Mouse (Mus musculus) Patski (cell line): ENCODE data around the gene Myo7a. TPM values are rescaled to one million over a fixed set of nuclear protein-coding genes. Genes with fewer than 3 reads are reported as not detected.

Source experiments
- ATAC-seq: fragments of 100-300 bp; one replicate; pipeline ENCODE4 v1.8.0; 2021
- CTCF ChIA-PET: fragments of 350-600 bp; sonication (Branson Sonifier 250); formaldehyde crosslinking; loops from one replicate; lab custom pipeline; 2022; ENCODE audit warnings: inconsistent platforms; lab: Charles Lee
- POLR2A ChIA-PET: fragments of 350-600 bp; sonication (Branson Sonifier 250); formaldehyde crosslinking; loops from one replicate; lab custom pipeline; 2022; ENCODE audit warnings: antibody characterized with exemption, inconsistent platforms; lab: Charles Lee
- DNase-seq: peaks from one replicate; pipeline ENCODE4 v3.0.0-alpha.2; 2011; ENCODE audit warnings: low read depth, low spot score
- H3K27me3 ChIP-seq: fragments of 371-371 bp; one replicate; pipeline ENCODE4 v1.5.1; 2021
- CTCF ChIP-seq: fragments of 100-300 bp; IDR thresholded peaks from one replicate; pipeline ENCODE4 v1.5.1; 2021
- in situ Hi-C: fragments of 300-500 bp; cut with MboI; formaldehyde crosslinking; loops from 3 replicates; pipeline ENCODE4 v1.11.1; 2018; ENCODE audit warnings: low pct_unique_long_range_greater_than_20kb, mixed read lengths
- polyA plus RNA-seq: library from polyadenylated mRNA; unstranded; gene quantifications from one replicate; pipeline ENCODE4 v1.2.3, GENCODE M21; 2021

The Myo7a gene
- polyA plus RNA-seq, 1 experiment from 2014 or later = 4.0 TPM

- POLR2A ChIA-PET = no interaction called here
- ATAC-seq (no peak), DNase-seq (no peak)
- CTCF ChIA-PET = no interaction called here
- H3K27me3 ChIP-seq = no peaks in the 10 kb centered on the region
- no peak for TF ChIP-seq CTCF
- in situ Hi-C loops = no loop called here
These were observed 10.5 kb downstream of the Myo7a start for GRCm38 (mm10) chr7:98108636-98109430.

DNA sequence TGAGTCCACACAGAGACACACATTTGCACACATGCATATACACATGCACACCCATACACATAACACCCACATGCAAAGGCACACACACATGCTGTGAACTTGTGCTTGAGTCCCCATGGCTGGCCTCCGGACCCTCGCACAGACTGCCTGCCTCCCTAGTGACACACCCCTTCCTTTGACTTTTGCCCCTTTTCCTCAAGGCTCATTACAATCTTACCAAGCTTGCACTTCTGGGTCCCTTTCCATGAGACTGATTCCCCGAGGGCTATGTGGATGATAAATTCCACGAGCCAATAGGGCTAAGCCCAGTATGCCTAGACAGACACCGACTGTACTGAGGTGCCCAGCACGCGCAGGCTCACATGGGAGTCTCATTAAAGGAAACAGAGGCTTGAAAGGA, 13.1 kb downstream of the Myo7a start:
- ChIA-PET CTCF (no interaction called here), POLR2A (no interaction called here)
- H3K27me3 ChIP-seq = no peaks in the 10 kb centered on the region
- in situ Hi-C loops = no loop called here
- TF ChIP-seq CTCF = no peak
- DNase-seq (no peak), ATAC-seq (no peak)

DNA sequence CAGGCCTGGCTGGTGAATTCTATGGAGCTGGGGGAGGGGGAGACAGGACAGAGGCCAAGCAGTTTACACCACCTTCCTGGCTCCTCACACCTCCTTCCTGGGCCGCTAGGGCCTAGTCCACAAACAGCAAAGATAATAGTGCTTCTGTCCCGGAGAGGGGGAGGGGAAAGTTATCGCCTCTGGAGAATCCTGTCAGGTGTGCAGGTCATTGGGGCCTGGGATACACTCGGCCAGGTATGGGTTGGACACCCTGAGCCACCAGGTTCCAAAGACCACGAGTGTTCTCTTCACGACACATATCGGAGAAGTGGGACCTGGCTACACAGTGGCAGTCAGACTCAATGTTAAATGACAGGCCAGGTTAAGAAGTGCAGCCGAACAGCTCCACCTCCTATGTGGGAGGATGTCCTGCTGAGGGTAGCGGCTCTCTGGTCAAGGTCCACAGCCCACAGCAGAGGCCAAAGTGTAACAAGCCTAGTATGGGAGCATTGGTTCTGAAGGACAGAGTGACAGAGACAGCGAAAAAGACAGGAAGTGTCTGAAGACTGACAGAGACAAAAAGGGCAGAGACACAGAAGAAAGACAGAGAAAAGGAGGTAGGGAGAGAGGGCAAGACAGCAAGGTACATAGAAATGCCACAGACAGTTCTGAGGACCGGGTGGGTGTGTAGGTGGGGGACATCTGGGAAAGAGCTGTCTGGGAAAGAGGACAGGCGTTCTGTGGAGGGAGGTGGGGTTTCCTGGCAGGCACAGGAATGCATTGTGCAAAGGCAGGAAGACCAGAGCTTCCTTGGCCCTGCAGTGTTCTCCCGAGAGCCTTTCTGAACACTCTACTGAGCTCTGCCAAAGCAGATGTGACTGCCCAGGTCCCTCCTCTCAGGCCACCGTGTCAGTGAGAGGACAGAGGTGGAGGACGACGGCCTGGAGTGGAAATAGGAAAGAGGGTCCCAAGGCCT, 14.6 kb downstream of the Myo7a start:
- DNase-seq (no peak), ATAC-seq (no peak)
- CTCF ChIA-PET = interaction anchor here (1.0 to 2.1 kb wide), 4 partner anchors 11 to 86 kb away, joined by 3 to 7 read pairs (median 4); partner anchors contain the start of gene Myo7a
- POLR2A ChIA-PET = interaction anchor here (1.0 kb wide), 1 partner anchor 10 kb away, joined by 3 read pairs; no protein-coding TSS in a partner anchor
- no peaks in the 10 kb centered on the region for H3K27me3 ChIP-seq
- no peak for TF ChIP-seq CTCF
- in situ Hi-C loops = no loop called here

GRCm38 (mm10) chr7:98103942-98104292, 15.4 kb downstream of the Myo7a start:
- no peak for ATAC-seq
- ChIA-PET CTCF (interaction anchor here (0.8 to 2.1 kb wide), 7 partner anchors 13 to 87 kb away, joined by 3 to 7 read pairs (median 4); partner anchors contain the start of gene Myo7a), POLR2A (no interaction called here)
- no peaks in the 10 kb centered on the region for H3K27me3 ChIP-seq
- DNase-seq = no peak
- in situ Hi-C loops = no loop called here
- no peak for TF ChIP-seq CTCF

- in situ Hi-C loops = no loop called here
- CTCF ChIA-PET = interaction anchor here (0.6 to 2.1 kb wide), 8 partner anchors 14 to 88 kb away, joined by 3 to 7 read pairs (median 4); partner anchors contain the start of gene Myo7a
- no peak for TF ChIP-seq CTCF
- no peaks in the 10 kb centered on the region for H3K27me3 ChIP-seq
- ATAC-seq = no peak
- DNase-seq = no peak
- POLR2A ChIA-PET = no interaction called here
These were observed 16.1 kb downstream of the Myo7a start for GRCm38 (mm10) chr7:98103002-98103941.

DNA sequence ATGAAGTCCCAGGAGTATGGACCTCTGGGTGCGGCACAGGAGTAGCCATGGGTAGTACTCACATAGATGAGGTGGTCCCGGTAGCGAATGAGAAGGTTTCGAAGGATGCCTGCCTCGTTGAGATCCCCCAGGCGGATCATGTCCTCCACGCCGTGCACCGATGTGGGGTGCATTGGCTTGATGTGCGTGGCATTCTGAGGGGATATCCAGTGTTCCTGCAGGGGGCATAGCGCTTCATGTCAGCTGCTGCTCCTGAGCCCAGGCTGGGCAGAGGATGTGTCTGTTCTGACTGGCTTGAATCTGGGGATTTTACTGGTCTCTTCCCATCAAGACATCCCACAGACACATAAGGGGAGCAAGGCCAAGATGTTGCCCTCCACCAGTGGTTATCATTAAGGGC, 16.8 kb downstream of the Myo7a start:
- in situ Hi-C loops = no loop called here
- H3K27me3 ChIP-seq = no peaks in the 10 kb centered on the region
- ATAC-seq = no peak
- CTCF ChIA-PET = interaction anchor here (0.6 to 2.1 kb wide), 4 partner anchors 15 to 89 kb away, joined by 3 to 7 read pairs (median 4); no protein-coding TSS in a partner anchor
- POLR2A ChIA-PET = no interaction called here
- DNase-seq = no peak
- no peak for TF ChIP-seq CTCF

GRCm38 (mm10) chr7:98097557-98097956, 21.8 kb downstream of the Myo7a start:
- no peaks in the 10 kb centered on the region for H3K27me3 ChIP-seq
- POLR2A ChIA-PET = no interaction called here
- ATAC-seq (no peak), DNase-seq (no peak)
- in situ Hi-C loops = no loop called here
- CTCF ChIA-PET = no interaction called here
- no peak for TF ChIP-seq CTCF

GRCm38 (mm10) chr7:98095852-98096251, 23.5 kb downstream of the Myo7a start:
- no peak for TF ChIP-seq CTCF
- ChIA-PET CTCF (interaction anchor here (1.3 kb wide), 1 partner anchor 25 kb away, joined by 3 read pairs; no protein-coding TSS in a partner anchor), POLR2A (no interaction called here)
- DNase-seq (no peak), ATAC-seq (no peak)
- no peaks in the 10 kb centered on the region for H3K27me3 ChIP-seq
- in situ Hi-C loops = no loop called here

GRCm38 (mm10) chr7:98086346-98086745, 33.0 kb downstream of the Myo7a start:
- ChIA-PET CTCF (interaction anchor here (1.1 to 1.4 kb wide), 3 partner anchors 8 to 18 kb away, joined by 3 to 5 read pairs (median 4); no protein-coding TSS in a partner anchor), POLR2A (no interaction called here)
- TF ChIP-seq CTCF = no peak
- no peaks in the 10 kb centered on the region for H3K27me3 ChIP-seq
- in situ Hi-C loops = no loop called here
- ATAC-seq (no peak), DNase-seq (no peak)

DNA sequence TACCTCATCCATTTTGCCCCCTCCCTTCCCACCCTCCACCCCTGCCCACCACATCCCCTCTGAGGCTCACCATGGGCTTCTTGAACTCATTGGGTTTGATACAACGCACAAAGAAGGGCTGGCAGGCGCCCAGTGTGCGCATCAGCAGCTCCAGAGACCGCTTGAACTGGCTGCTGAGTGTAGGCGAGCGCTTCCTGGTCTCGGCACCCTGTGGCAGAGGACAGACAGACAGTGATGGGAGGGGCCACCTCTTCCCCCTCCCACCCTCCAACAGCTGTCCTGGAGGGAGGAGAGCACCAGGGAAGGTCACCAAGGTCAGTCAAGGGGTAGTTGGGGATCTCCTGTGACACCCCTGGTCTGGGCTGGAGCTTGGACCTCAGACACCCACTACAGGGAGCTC, 34.0 kb downstream of the Myo7a start:
- ATAC-seq (no peak), DNase-seq (no peak)
- CTCF ChIA-PET = interaction anchor here (0.8 to 1.9 kb wide), 5 partner anchors 9 to 17 kb away, joined by 3 to 7 read pairs (median 4); no protein-coding TSS in a partner anchor
- TF ChIP-seq CTCF = no peak
- H3K27me3 ChIP-seq = no peaks in the 10 kb centered on the region
- in situ Hi-C loops = no loop called here
- POLR2A ChIA-PET = no interaction called here
